Mouse (Mus musculus) embryonic facial prominence, embryonic 11.5 days (tissue): ENCODE results near the gene Ksr1. TPM values are rescaled to one million over a fixed set of nuclear protein-coding genes. Genes with fewer than 3 reads are reported as not detected.

Source experiments
- ATAC-seq: fragments of 200-750 bp; cut with Nextera tagmentation; replicated peaks from 2 replicates; pipeline ENCODE4 v1.8.0; 2017; ENCODE audit warnings: low read depth; ENCODE audit not compliant: insufficient number of reproducible peaks, low FRiP score, low TSS enrichment
- DNase-seq: peaks from one replicate; pipeline ENCODE4 v3.0.0-alpha.2; 2015; ENCODE audit warnings: low spot score
- H3K27ac ChIP-seq: fragments of 300-500 bp; sonication (generic); replicated peaks from 2 replicates; pipeline ENCODE4 v1.5.1; 2014; ENCODE audit warnings: mild to moderate bottlenecking, low read depth, low read length, control low read depth
- H3K27me3 ChIP-seq: fragments of 300-500 bp; sonication (generic); 2 replicates; pipeline ENCODE4 v1.6.1; 2014; ENCODE audit warnings: mild to moderate bottlenecking, low read length, moderate library complexity, mixed read lengths; ENCODE audit not compliant: control insufficient read depth, insufficient read depth
- H3K36me3 ChIP-seq: fragments of 300-500 bp; sonication (generic); replicated peaks from 2 replicates; pipeline ENCODE4 v1.6.1; 2014; ENCODE audit warnings: low read depth, mild to moderate bottlenecking, low read length, moderate library complexity, mixed read lengths; ENCODE audit not compliant: control insufficient read depth, insufficient read depth
- H3K4me1 ChIP-seq: fragments of 300-500 bp; sonication (generic); 2 replicates; pipeline ENCODE4 v1.6.1; 2014; ENCODE audit warnings: low read length, mixed read lengths; ENCODE audit not compliant: control insufficient read depth, insufficient read depth
- H3K4me2 ChIP-seq: fragments of 300-500 bp; sonication (generic); 2 replicates; pipeline ENCODE4 v1.6.1; 2014; ENCODE audit warnings: low read depth, mild to moderate bottlenecking, control low read depth, low read length, moderate library complexity
- H3K4me3 ChIP-seq: fragments of 300-500 bp; sonication (generic); 2 replicates; pipeline ENCODE4 v1.5.1; 2014; ENCODE audit warnings: low read depth, low read length, control low read depth
- H3K9ac ChIP-seq: fragments of 300-500 bp; sonication (generic); replicated peaks from 2 replicates; pipeline ENCODE4 v1.6.1; 2014; ENCODE audit warnings: mild to moderate bottlenecking, control low read depth, low read length
- H3K9me3 ChIP-seq: fragments of 300-500 bp; sonication (generic); replicated peaks from 2 replicates; pipeline ENCODE4 v1.6.1; 2016; ENCODE audit warnings: mild to moderate bottlenecking, low read length, inconsistent platforms, mixed read lengths; ENCODE audit not compliant: control insufficient read depth
- WGBS: fragments of 180-500 bp; shearing (Covaris S2); extraction: QIAGEN DNeasy Blood & Tissue Kit; methylation state at CpG from one replicate; pipeline ENCODE4 v1.1.7; 2014; 5-methylcytosine and 5-hydroxymethylcytosine counted together
- polyA plus RNA-seq: library from polyadenylated mRNA; unstranded; fragments of >200 nt; fragmentation: Nextera tagmentation; extraction: Ambion mirVana; gene quantifications from 2 replicates; pipeline ENCODE4 v1.2.1, GENCODE M21; 2014

Ksr1 gene
- polyA plus RNA-seq, 1 experiment from 2014 or later = 2.9 TPM

GRCm38 (mm10) chr11:79057809-79058208, 88.4 kb downstream of the Ksr1 start:
- no peaks in the 10 kb centered on the region for H3K4me1 ChIP-seq
- H3K27me3 ChIP-seq = no peaks in the 10 kb centered on the region
- H3K4me2 ChIP-seq = no peak overlapping the region
- H3K9me3 ChIP-seq = no peaks in the 10 kb centered on the region
- no peak overlapping the region for H3K4me3 ChIP-seq
- WGBS = 41% methylated on average over 4 of the region's 4 CpGs
- no peaks in the 10 kb centered on the region for H3K36me3 ChIP-seq
- DNase-seq = no peak
- H3K9ac ChIP-seq = no peak overlapping the region
- H3K27ac ChIP-seq = no peak overlapping the region
- ATAC-seq = no peak

GRCm38 (mm10) chr11:79056891-79057290, 89.3 kb downstream of the Ksr1 start:
- Histone ChIP-seq H3K9me3 (no peaks in the 10 kb centered on the region), H3K36me3 (no peaks in the 10 kb centered on the region), H3K27ac (no peak overlapping the region), H3K4me2 (no peak overlapping the region), H3K4me1 (no peaks in the 10 kb centered on the region), H3K4me3 (no peak overlapping the region), H3K27me3 (no peaks in the 10 kb centered on the region), H3K9ac (no peak overlapping the region)
- DNase-seq (no peak), ATAC-seq (no peak)
- 72% methylated on average over 4 of the region's 4 CpGs for WGBS

GRCm38 (mm10) chr11:79056027-79056426, 90.2 kb downstream of the Ksr1 start:
- Histone ChIP-seq H3K4me3 (no peak overlapping the region), H3K36me3 (no peaks in the 10 kb centered on the region), H3K27ac (no peak overlapping the region), H3K9ac (no peak overlapping the region), H3K4me1 (no peaks in the 10 kb centered on the region), H3K4me2 (no peak overlapping the region), H3K27me3 (no peaks in the 10 kb centered on the region), H3K9me3 (no peaks in the 10 kb centered on the region)
- 76% methylated on average over 2 of the region's 2 CpGs for WGBS
- ATAC-seq = no peak
- DNase-seq = no peak

GRCm38 (mm10) chr11:79055161-79055560, 91.0 kb downstream of the Ksr1 start:
- Histone ChIP-seq H3K9me3 (no peaks in the 10 kb centered on the region), H3K4me3 (no peak overlapping the region), H3K4me1 (no peaks in the 10 kb centered on the region), H3K36me3 (no peaks in the 10 kb centered on the region), H3K27me3 (no peaks in the 10 kb centered on the region), H3K4me2 (no peak overlapping the region), H3K9ac (no peak overlapping the region), H3K27ac (no peak overlapping the region)
- no peak for DNase-seq
- WGBS = 64% methylated on average over 8 of the region's 8 CpGs
- ATAC-seq = 0 out of 2 replicates have a peak, but pooled peaks have one; percentile 19

GRCm38 (mm10) chr11:79054161-79055152, 91.8 kb downstream of the Ksr1 start:
- 79% methylated on average over 9 of the region's 9 CpGs for WGBS
- Histone ChIP-seq H3K9ac (no peak overlapping the region), H3K27me3 (no peaks in the 10 kb centered on the region), H3K4me2 (no peak overlapping the region), H3K27ac (peak overlapping the region; percentile 38; the same call in 1 of the 2 replicates), H3K9me3 (no peaks in the 10 kb centered on the region), H3K36me3 (no peaks in the 10 kb centered on the region), H3K4me3 (no peak overlapping the region), H3K4me1 (no peaks in the 10 kb centered on the region; the same call in 1 of the 2 replicates)
- ATAC-seq (peak; percentile 49; the same call in 1 of the 2 replicates), DNase-seq (peak; percentile 65)

GRCm38 (mm10) chr11:79053437-79053836, 92.8 kb downstream of the Ksr1 start:
- no peak overlapping the region for H3K27ac ChIP-seq
- no peaks in the 10 kb centered on the region; the same call in 1 of the 2 replicates for H3K4me1 ChIP-seq
- ATAC-seq = no peak

GRCm38 (mm10) chr11:79052769-79053168, 93.4 kb downstream of the Ksr1 start:
- H3K4me1 ChIP-seq = no peaks in the 10 kb centered on the region; the same call in 1 of the 2 replicates
- H3K4me2 ChIP-seq = no peak overlapping the region
- peak; percentile 22 for DNase-seq
- H3K27ac ChIP-seq = no peak overlapping the region
- 54% methylated on average over 6 of the region's 6 CpGs for WGBS
- no peak overlapping the region for H3K4me3 ChIP-seq
- H3K9me3 ChIP-seq = no peaks in the 10 kb centered on the region
- ATAC-seq = no peak
- H3K36me3 ChIP-seq = no peaks in the 10 kb centered on the region
- no peaks in the 10 kb centered on the region for H3K27me3 ChIP-seq
- no peak overlapping the region for H3K9ac ChIP-seq

More at GRCm38 (mm10) chr11:79053437-79053836, 92.8 kb downstream of the Ksr1 start:
- Histone ChIP-seq H3K36me3 (no peaks in the 10 kb centered on the region), H3K4me3 (no peak overlapping the region), H3K4me2 (no peak overlapping the region), H3K9ac (no peak overlapping the region; the same call in 1 of the 2 replicates), H3K9me3 (no peaks in the 10 kb centered on the region), H3K27me3 (no peaks in the 10 kb centered on the region)
- no peak for DNase-seq

GRCm38 (mm10) chr11:79051522-79051921, 94.7 kb downstream of the Ksr1 start:
- ATAC-seq (no peak), DNase-seq (no peak)
- H3K27me3 ChIP-seq = no peaks in the 10 kb centered on the region
- H3K4me3 ChIP-seq = no peak overlapping the region
- WGBS = 93% methylated on average over 9 of the region's 9 CpGs
- peaks cover 5% of the 10 kb centered on the region for H3K4me1 ChIP-seq
- H3K36me3 ChIP-seq = no peaks in the 10 kb centered on the region
- H3K27ac ChIP-seq = no peak overlapping the region
- no peaks in the 10 kb centered on the region for H3K9me3 ChIP-seq
- H3K4me2 ChIP-seq = no peak overlapping the region
- H3K9ac ChIP-seq = no peak overlapping the region
